Mouse (Mus musculus) small intestine, adult 2 months (tissue): ENCODE results near the gene Hemgn. TPM values are rescaled to one million over a fixed set of nuclear protein-coding genes. Genes with fewer than 3 reads are reported as not detected.

Source experiments
- H3K27ac ChIP-seq: fragments of 200-500 bp; 2 replicates; pipeline ENCODE4 v1.5.1; 2012; ENCODE audit warnings: low read depth, low read length, control low read depth, inconsistent platforms; ENCODE audit not compliant: insufficient read depth
- H3K27me3 ChIP-seq: fragments of 200-500 bp; 2 replicates; pipeline ENCODE4 v1.6.1; 2012; ENCODE audit warnings: mild to moderate bottlenecking, moderate library complexity, low read length, inconsistent platforms; ENCODE audit not compliant: control insufficient read depth, insufficient read depth
- H3K36me3 ChIP-seq: fragments of 200-500 bp; 2 replicates; pipeline ENCODE4 v1.6.1; 2012; ENCODE audit warnings: mild to moderate bottlenecking, low read length, control low read depth, inconsistent platforms; ENCODE audit not compliant: control insufficient read depth, insufficient read depth
- H3K4me1 ChIP-seq: fragments of 200-500 bp; 2 replicates; pipeline ENCODE4 v1.6.1; 2012; ENCODE audit warnings: low read length, inconsistent platforms, mixed read lengths; ENCODE audit not compliant: control insufficient read depth, insufficient read depth, insufficient read length
- H3K4me3 ChIP-seq: fragments of 200-500 bp; 2 replicates; pipeline ENCODE4 v1.5.1; 2012; ENCODE audit warnings: low read depth, mild to moderate bottlenecking, control low read depth, inconsistent platforms, low read length, moderate library complexity
- CTCF ChIP-seq: fragments of 200-500 bp; IDR thresholded peaks from 2 replicates; pipeline ENCODE4 v1.5.1; 2012; ENCODE audit warnings: low read depth, mild to moderate bottlenecking, control low read depth, inconsistent platforms, low read length, moderate library complexity, mixed read lengths; ENCODE audit not compliant: insufficient replicate concordance, insufficient read length; ENCODE audit errors: extremely low read depth
- POLR2A ChIP-seq: fragments of 200-500 bp; IDR thresholded peaks from 2 replicates; pipeline ENCODE4 v1.6.1; 2012; ENCODE audit warnings: low read depth, mild to moderate bottlenecking, control low read depth, inconsistent platforms, low read length, moderate library complexity
- WGBS: fragments of 180-500 bp; shearing (Covaris S2); methylation state at CpG from one replicate; pipeline ENCODE4 v1.1.7; 2018; 5-methylcytosine and 5-hydroxymethylcytosine counted together
- polyA plus RNA-seq: library from polyadenylated mRNA; depleted of rRNA; stranded (reverse); fragments of >200 nt; gene quantifications from 2 replicates; pipeline ENCODE4 v1.2.3, GENCODE M21; 2012

Hemgn gene
- polyA plus RNA-seq, 1 experiment: not detected

- H3K36me3 ChIP-seq: no peaks in the 10 kb centered on the region
- H3K27ac ChIP-seq: no peak overlapping the region
- H3K27me3 ChIP-seq: peaks cover 16% of the 10 kb centered on the region
- H3K4me3 ChIP-seq: no peak overlapping the region
- TF ChIP-seq CTCF (no peak), POLR2A (no peak)
- 15% methylated on average over 19 of the region's 19 CpGs for WGBS
- H3K4me1 ChIP-seq: peaks cover 3% of the 10 kb centered on the region
Observed at GRCm38 (mm10) chr4:46371030-46371429, 42.3 kb downstream of the Hemgn start.

DNA sequence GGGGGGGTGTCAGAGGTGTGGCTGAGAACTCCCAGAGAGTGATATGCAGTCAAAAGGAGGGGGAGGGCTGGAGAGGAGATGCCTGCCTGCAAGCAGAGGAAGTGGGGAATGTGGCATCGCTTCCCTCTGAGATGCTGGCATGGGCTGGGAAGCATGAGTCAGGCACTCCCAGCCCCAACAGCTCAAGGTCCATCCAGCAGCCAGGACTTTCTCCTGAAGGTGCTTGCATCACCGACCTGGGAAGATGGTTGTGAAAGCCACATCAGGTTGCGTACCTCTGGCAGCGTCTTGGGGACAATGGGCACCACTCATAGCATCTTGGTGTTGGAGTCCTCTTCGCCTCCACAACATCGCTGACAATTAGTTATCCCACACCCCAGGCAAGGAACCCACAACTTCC is 42.9 kb downstream of the Hemgn start:
- H3K36me3 ChIP-seq: no peaks in the 10 kb centered on the region
- H3K27me3 ChIP-seq: peaks cover 16% of the 10 kb centered on the region
- WGBS: 33% methylated on average over 6 of the region's 6 CpGs
- no peak overlapping the region for H3K4me3 ChIP-seq
- TF ChIP-seq POLR2A (no peak), CTCF (no peak)
- no peak overlapping the region for H3K27ac ChIP-seq
- H3K4me1 ChIP-seq: peaks cover 3% of the 10 kb centered on the region

DNA sequence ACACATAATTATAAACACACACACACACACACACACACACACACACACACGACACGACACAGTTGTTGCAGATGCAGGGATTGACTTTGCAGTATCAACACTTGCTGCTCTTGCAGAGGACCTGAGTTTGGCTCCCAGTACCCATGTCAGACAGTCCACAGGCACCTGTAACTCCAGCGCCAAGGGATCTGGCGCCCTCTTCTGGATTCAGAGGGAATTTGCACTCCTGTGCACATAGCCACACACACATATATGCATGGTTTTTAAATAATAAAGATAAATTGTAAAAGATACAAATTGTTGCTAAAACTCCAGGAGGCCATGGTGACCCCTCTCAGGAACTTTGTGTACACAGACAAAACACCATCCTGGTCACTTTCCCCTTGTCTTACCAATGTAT is 44.2 kb downstream of the Hemgn start:
- Histone ChIP-seq H3K4me3 (no peak overlapping the region), H3K4me1 (no peaks in the 10 kb centered on the region; the same call in 1 of the 2 replicates), H3K27ac (no peak overlapping the region), H3K36me3 (no peaks in the 10 kb centered on the region), H3K27me3 (peaks cover 16% of the 10 kb centered on the region)
- TF ChIP-seq CTCF (no peak), POLR2A (no peak)
- WGBS: 68% methylated on average over 4 of the region's 4 CpGs

GRCm38 (mm10) chr4:46367487-46367959 is 45.8 kb downstream of the Hemgn start:
- H3K36me3 ChIP-seq: no peaks in the 10 kb centered on the region
- H3K4me3 ChIP-seq: no peak overlapping the region
- H3K4me1 ChIP-seq: no peaks in the 10 kb centered on the region; the same call in 1 of the 2 replicates
- no peak overlapping the region for H3K27ac ChIP-seq
- WGBS: 8% methylated on average over 12 of the region's 12 CpGs
- no peak for TF ChIP-seq POLR2A
- no peak for TF ChIP-seq CTCF
- H3K27me3 ChIP-seq: peaks cover 16% of the 10 kb centered on the region

GRCm38 (mm10) chr4:46364360-46364759 is 48.9 kb downstream of the Hemgn start:
- 80% methylated on average over 2 of the region's 2 CpGs for WGBS
- Histone ChIP-seq H3K27ac (no peak overlapping the region), H3K27me3 (peaks cover 7% of the 10 kb centered on the region; the same call in 1 of the 2 replicates), H3K4me1 (no peaks in the 10 kb centered on the region), H3K36me3 (no peaks in the 10 kb centered on the region), H3K4me3 (no peak overlapping the region)
- TF ChIP-seq CTCF (no peak), POLR2A (no peak)

GRCm38 (mm10) chr4:46361258-46361657 is 52.0 kb downstream of the Hemgn start:
- 50% methylated on average over 5 of the region's 5 CpGs for WGBS
- Histone ChIP-seq H3K4me3 (no peak overlapping the region), H3K27me3 (no peaks in the 10 kb centered on the region), H3K36me3 (no peaks in the 10 kb centered on the region), H3K4me1 (no peaks in the 10 kb centered on the region), H3K27ac (no peak overlapping the region)
- no peak for TF ChIP-seq CTCF
- TF ChIP-seq POLR2A: no peak

DNA sequence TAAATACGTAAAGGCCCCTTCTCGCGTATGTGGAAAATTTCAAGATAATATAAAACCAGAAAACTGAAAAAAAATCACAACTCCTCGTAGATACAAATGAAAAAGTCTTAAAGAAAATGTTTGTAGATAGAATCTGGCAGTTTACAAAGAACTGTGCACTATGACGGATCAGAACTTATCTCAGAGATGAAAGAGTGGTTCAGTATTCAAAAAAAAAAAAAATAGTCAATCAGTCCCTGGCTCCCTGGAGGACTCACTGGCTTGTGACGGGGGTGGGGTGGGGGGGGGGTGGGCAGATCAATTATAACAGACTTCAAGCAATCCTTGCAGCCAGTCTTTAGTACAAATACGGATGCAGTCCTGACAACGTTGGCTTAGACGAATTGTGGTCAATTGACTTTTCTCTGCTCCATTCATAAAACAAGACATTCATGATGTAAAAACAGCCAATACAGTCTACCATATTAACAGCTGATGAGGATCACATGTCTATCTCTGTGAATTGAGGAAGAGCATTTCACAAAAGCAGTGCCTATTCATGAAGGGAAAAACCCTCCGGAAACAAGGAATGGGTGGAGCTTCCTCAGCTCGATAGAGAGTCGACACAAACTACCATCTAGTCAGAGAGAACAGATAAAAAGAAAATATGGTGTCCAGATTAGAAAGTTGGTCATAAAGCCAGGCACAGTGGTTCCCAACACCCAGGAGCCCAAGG is 53.6 kb downstream of the Hemgn start:
- 56% methylated on average over 12 of the region's 12 CpGs for WGBS
- peaks cover 2% of the 10 kb centered on the region; the same call in 1 of the 2 replicates for H3K27me3 ChIP-seq
- TF ChIP-seq CTCF (no peak), POLR2A (no peak)
- no peaks in the 10 kb centered on the region for H3K36me3 ChIP-seq
- no peak overlapping the region for H3K4me3 ChIP-seq
- H3K4me1 ChIP-seq: no peaks in the 10 kb centered on the region
- H3K27ac ChIP-seq: no peak overlapping the region
